Mouse (Mus musculus) forebrain, embryonic 11.5 days (tissue): ENCODE data around the gene Olfr1112. TPM values are rescaled to one million over a fixed set of nuclear protein-coding genes. Genes with fewer than 3 reads are reported as not detected.
"Not testable (repeated sequence)": the region's sequence is repeated elsewhere in the genome, so short reads cannot be mapped to it uniquely, and the experiment has no call there.

Source experiments
- ATAC-seq: fragments of 200-750 bp; cut with Nextera tagmentation; replicated peaks from 2 replicates; pipeline ENCODE4 v1.8.0; 2017; ENCODE audit warnings: moderate TSS enrichment; ENCODE audit not compliant: low FRiP score
- DNase-seq: peaks from one replicate; pipeline ENCODE4 v3.0.0-alpha.2; 2017; ENCODE audit warnings: low spot score
- H3K27ac ChIP-seq: fragments of 300-500 bp; sonication (generic); 2 replicates; pipeline ENCODE4 v1.5.1; 2014; ENCODE audit warnings: low read depth, low read length
- H3K27me3 ChIP-seq: fragments of 300-500 bp; sonication (generic); 2 replicates; pipeline ENCODE4 v1.6.1; 2014; ENCODE audit warnings: mild to moderate bottlenecking, low read length, mixed read lengths; ENCODE audit not compliant: control insufficient read depth, insufficient read depth
- H3K36me3 ChIP-seq: fragments of 300-500 bp; sonication (generic); 2 replicates; pipeline ENCODE4 v1.6.1; 2014; ENCODE audit warnings: mild to moderate bottlenecking, low read length, moderate library complexity, mixed read lengths; ENCODE audit not compliant: control insufficient read depth, insufficient read depth
- H3K4me1 ChIP-seq: fragments of 300-500 bp; sonication (generic); replicated peaks from 2 replicates; pipeline ENCODE4 v1.6.1; 2014; ENCODE audit warnings: low read length, mixed read lengths; ENCODE audit not compliant: control insufficient read depth, insufficient read depth
- H3K4me2 ChIP-seq: fragments of 300-500 bp; sonication (generic); 2 replicates; pipeline ENCODE4 v1.6.1; 2014; ENCODE audit warnings: low read depth, mild to moderate bottlenecking, low read length, moderate library complexity, mixed read lengths; ENCODE audit not compliant: severe bottlenecking
- H3K4me3 ChIP-seq: fragments of 300-500 bp; sonication (generic); 2 replicates; pipeline ENCODE4 v1.5.1; 2014; ENCODE audit warnings: low read depth, low read length
- H3K9ac ChIP-seq: fragments of 300-500 bp; sonication (generic); 2 replicates; pipeline ENCODE4 v1.6.1; 2014; ENCODE audit warnings: low read length
- H3K9me3 ChIP-seq: fragments of 300-500 bp; sonication (generic); 2 replicates; pipeline ENCODE4 v1.6.1; 2016; ENCODE audit warnings: low read length, mixed read lengths; ENCODE audit not compliant: control insufficient read depth
- WGBS: fragments of 180-500 bp; shearing (Covaris S2); extraction: QIAGEN DNeasy Blood & Tissue Kit; methylation state at CpG from one replicate; pipeline ENCODE4 v1.1.7; 2014; 5-methylcytosine and 5-hydroxymethylcytosine counted together
- polyA plus RNA-seq: library from polyadenylated mRNA; unstranded; fragments of >200 nt; fragmentation: Nextera tagmentation; extraction: Ambion mirVana; gene quantifications from 2 replicates; pipeline ENCODE4 v1.2.1, GENCODE M21; 2014

The Olfr1112 gene
- polyA plus RNA-seq = not detected in 2 replicates

DNA sequence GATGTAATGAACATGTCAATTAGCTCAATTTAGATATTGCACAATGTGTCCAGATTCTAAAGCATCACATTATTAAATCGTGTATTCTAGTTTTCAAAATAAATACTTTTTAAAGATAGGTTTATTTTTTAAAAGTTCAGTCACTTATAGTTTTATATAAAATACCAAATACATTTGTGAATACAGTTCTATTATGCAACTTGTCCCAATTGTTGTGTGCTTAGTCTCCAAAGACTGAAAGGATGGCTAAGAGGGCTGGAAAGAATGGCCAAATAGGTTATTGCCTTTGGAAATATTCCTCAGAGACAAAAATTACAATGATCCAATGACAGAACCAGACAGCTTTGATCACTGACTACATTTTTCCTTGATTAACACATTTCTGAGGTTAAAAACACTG is at the start of gene Olfr1112:
Olfr1112 (plus strand) TSS at position 301 of the 400 bp plus-strand sequence.
- WGBS = 81% methylated on average over 1 of the region's 1 CpGs
- H3K9ac ChIP-seq = no peak within 1 kb of the TSS
- H3K4me1 ChIP-seq = no peaks in the 10 kb centered on the region
- no peak within 1 kb of the TSS for H3K4me3 ChIP-seq
- H3K27me3 ChIP-seq = no peaks in the 10 kb centered on the region
- no peak within 1 kb of the TSS for H3K27ac ChIP-seq
- H3K9me3 ChIP-seq = no peaks in the 10 kb centered on the region
- DNase-seq = no peak
- no peak for ATAC-seq
- no peaks in the 10 kb centered on the region for H3K36me3 ChIP-seq
- H3K4me2 ChIP-seq = no peak within 1 kb of the TSS

DNA sequence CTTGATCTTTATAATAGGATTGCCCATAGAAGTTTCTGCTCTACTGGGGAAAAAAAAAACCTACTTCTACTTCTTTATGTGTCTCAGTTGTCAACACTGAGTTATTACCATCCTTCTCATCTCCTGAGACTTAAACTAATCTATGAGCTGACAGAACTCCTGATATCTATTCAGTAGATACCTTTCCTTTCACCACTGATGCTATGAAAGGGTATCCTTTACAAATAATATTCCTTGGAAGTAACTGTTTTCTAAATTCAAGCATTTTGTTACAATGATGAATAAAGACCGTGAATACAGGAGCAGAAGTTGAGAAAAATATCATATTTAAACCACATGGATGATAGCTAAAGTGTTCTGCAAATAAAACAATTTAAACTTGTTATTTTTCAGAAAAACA is 47.4 kb upstream of the Olfr1112 start, which contains the start of gene Olfr1110:
Olfr1110 (minus strand) TSS at position 101 of the 400 bp plus-strand sequence.
- Histone ChIP-seq H3K4me1 (no peaks in the 10 kb centered on the region), H3K9ac (no peak within 1 kb of the TSS), H3K27ac (no peak within 1 kb of the TSS), H3K4me3 (no peak within 1 kb of the TSS), H3K27me3 (no peaks in the 10 kb centered on the region), H3K36me3 (no peaks in the 10 kb centered on the region), H3K4me2 (no peak within 1 kb of the TSS), H3K9me3 (no peaks in the 10 kb centered on the region)
- DNase-seq (no peak), ATAC-seq (no peak)
- 88% methylated on average over 1 of the region's 1 CpGs for WGBS

- Histone ChIP-seq H3K9me3 (no peaks in the 10 kb centered on the region), H3K9ac (no peak within 1 kb of the TSS), H3K36me3 (no peaks in the 10 kb centered on the region), H3K4me3 (no peak within 1 kb of the TSS), H3K27me3 (no peaks in the 10 kb centered on the region), H3K4me1 (no peaks in the 10 kb centered on the region), H3K27ac (no peak within 1 kb of the TSS), H3K4me2 (no peak within 1 kb of the TSS)
- DNase-seq = no peak
- no peak for ATAC-seq
Measured at GRCm38 (mm10) chr2:87152524-87152923, 35.1 kb upstream of the Olfr1112 start, which contains the start of gene Olfr1111. Olfr1111 (minus strand) TSS chr2:87152624.

- ATAC-seq = not testable (repeated sequence)
Measured at GRCm38 (mm10) chr2:87167731-87168130, 19.9 kb upstream of the Olfr1112 start.

GRCm38 (mm10) chr2:87208670-87209069 is 21.1 kb downstream of the Olfr1112 start, which contains the start of gene Olfr1113:
Olfr1113 (plus strand) TSS chr2:87208970.
- H3K4me2 ChIP-seq = no peak within 1 kb of the TSS
- H3K27me3 ChIP-seq = no peaks in the 10 kb centered on the region
- H3K4me3 ChIP-seq = no peak within 1 kb of the TSS
- WGBS = 80% methylated on average over 2 of the region's 2 CpGs
- no peaks in the 10 kb centered on the region for H3K9me3 ChIP-seq
- no peak within 1 kb of the TSS for H3K9ac ChIP-seq
- ATAC-seq (no peak), DNase-seq (no peak)
- no peaks in the 10 kb centered on the region for H3K36me3 ChIP-seq
- no peaks in the 10 kb centered on the region for H3K4me1 ChIP-seq
- no peak within 1 kb of the TSS for H3K27ac ChIP-seq

More at GRCm38 (mm10) chr2:87167731-87168130, 19.9 kb upstream of the Olfr1112 start:
- H3K9me3 ChIP-seq, H3K27me3 ChIP-seq, H3K4me3 ChIP-seq, H3K27ac ChIP-seq, H3K4me1 ChIP-seq, DNase-seq, H3K36me3 ChIP-seq, H3K9ac ChIP-seq, H3K4me2 ChIP-seq: not testable (repeated sequence)
- 80% methylated on average over 2 of the region's 2 CpGs for WGBS

Other genes with a start within 250 kb of the Olfr1112 start
- gene Olfr1099, start 227.1 kb upstream of the Olfr1112 start, polyA plus RNA-seq = not detected in 2 replicates
- gene Olfr1100, start 207.8 kb upstream of the Olfr1112 start, polyA plus RNA-seq = not detected in 2 replicates
- gene Olfr1101, start 196.6 kb upstream of the Olfr1112 start, polyA plus RNA-seq = not detected in 2 replicates
- gene Olfr1102, start 189.4 kb upstream of the Olfr1112 start, polyA plus RNA-seq = not detected in 2 replicates
- gene Olfr1104, start 160.7 kb upstream of the Olfr1112 start, polyA plus RNA-seq = not detected in 2 replicates
- gene Olfr1105, start 151.3 kb upstream of the Olfr1112 start, polyA plus RNA-seq = not detected in 2 replicates
- not detected in 2 replicates for gene Olfr1106, start 135.5 kb upstream of the Olfr1112 start, polyA plus RNA-seq
- not detected in 2 replicates for gene Olfr1107, start 112.0 kb upstream of the Olfr1112 start, polyA plus RNA-seq
- gene Olfr1109, start 91.8 kb upstream of the Olfr1112 start, polyA plus RNA-seq = not detected in 2 replicates
- not detected in 2 replicates for gene Olfr259, start 73.2 kb upstream of the Olfr1112 start, polyA plus RNA-seq
- not detected in 2 replicates for gene Olfr1110, start 47.5 kb upstream of the Olfr1112 start, polyA plus RNA-seq
- gene Olfr1111, start 35.2 kb upstream of the Olfr1112 start, polyA plus RNA-seq = not detected in 2 replicates
- not detected in 2 replicates for gene Olfr1113, start 21.2 kb downstream of the Olfr1112 start, polyA plus RNA-seq
- gene Olfr1115, start 60.2 kb downstream of the Olfr1112 start, polyA plus RNA-seq = not detected in 2 replicates
- gene Olfr1116, start 79.7 kb downstream of the Olfr1112 start, polyA plus RNA-seq = not detected in 2 replicates
- gene Olfr1118, start 119.8 kb downstream of the Olfr1112 start, polyA plus RNA-seq = not detected in 2 replicates
- not detected in 2 replicates for gene Olfr1120, start 167.0 kb downstream of the Olfr1112 start, polyA plus RNA-seq
- not detected in 2 replicates for gene Olfr1121, start 182.1 kb downstream of the Olfr1112 start, polyA plus RNA-seq
- not detected in 2 replicates for gene Olfr1122, start 198.1 kb downstream of the Olfr1112 start, polyA plus RNA-seq
- gene Olfr1123, start 228.8 kb downstream of the Olfr1112 start, polyA plus RNA-seq = not detected in 2 replicates
- 0.09 and 0.21 TPM in 2 replicates for gene Olfr1124, start 242.5 kb downstream of the Olfr1112 start, polyA plus RNA-seq